Mouse (Mus musculus) hematopoietic stem cell, adult 5-6 weeks (primary cell): ENCODE results near the gene Cchcr1. TPM values are rescaled to one million over a fixed set of nuclear protein-coding genes. Genes with fewer than 3 reads are reported as not detected.
"Not testable (repeated sequence)": the region's sequence is repeated elsewhere in the genome, so short reads cannot be mapped to it uniquely, and the experiment has no call there.

Experiments used
- ATAC-seq, 2 experiments: fragments of 125-278 bp in 1 of 2; replicated peaks in 1 of 2; 2 replicates each; pipeline ENCODE4 v1.8.0; 2016 to 2017; ENCODE audit warnings: inconsistent platforms in 2 of 2, mild to moderate bottlenecking in 2 of 2, moderate number of reproducible peaks in 2 of 2, low read depth in 1 of 2, moderate TSS enrichment in 1 of 2; ENCODE audit not compliant: low FRiP score in 2 of 2, poor library complexity in 2 of 2, severe bottlenecking in 2 of 2, insufficient read depth in 1 of 2, low TSS enrichment in 1 of 2
- total RNA-seq: library from RNA; stranded (forward); fragments of 172-1452, 232-1000 nt; gene quantifications from 2 replicates; pipeline ENCODE4 v1.2.3, GENCODE M21; 2017

Cchcr1 gene
- total RNA-seq, 1 experiment from 2014 or later: 14.5 TPM

DNA sequence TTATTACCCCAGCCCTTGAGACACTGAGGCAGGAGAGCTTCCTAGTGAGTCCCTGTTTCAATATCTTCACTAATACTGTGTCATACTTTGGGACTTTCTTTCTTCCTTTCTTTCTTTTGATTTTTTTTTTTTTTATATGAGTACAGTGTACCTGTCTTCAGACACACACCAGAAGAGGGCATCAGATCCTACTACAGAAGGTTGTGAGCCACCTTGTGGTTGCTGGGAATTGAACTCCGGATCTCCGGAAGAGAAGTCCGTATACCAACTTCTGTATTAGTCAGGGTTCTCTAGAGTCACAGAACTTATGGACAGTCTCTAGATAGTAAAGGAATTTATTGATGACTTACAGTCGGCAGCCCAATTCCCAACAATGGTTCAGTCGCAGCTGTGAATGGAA, 8.6 kb upstream of the Cchcr1 start:
- not testable (repeated sequence) for ATAC-seq

- ATAC-seq: peak; percentile 66 to 73; a peak in 3 of 4 replicates
Measured at GRCm38 (mm10) chr17:35509284-35509683, 7.6 kb upstream of the Cchcr1 start.

DNA sequence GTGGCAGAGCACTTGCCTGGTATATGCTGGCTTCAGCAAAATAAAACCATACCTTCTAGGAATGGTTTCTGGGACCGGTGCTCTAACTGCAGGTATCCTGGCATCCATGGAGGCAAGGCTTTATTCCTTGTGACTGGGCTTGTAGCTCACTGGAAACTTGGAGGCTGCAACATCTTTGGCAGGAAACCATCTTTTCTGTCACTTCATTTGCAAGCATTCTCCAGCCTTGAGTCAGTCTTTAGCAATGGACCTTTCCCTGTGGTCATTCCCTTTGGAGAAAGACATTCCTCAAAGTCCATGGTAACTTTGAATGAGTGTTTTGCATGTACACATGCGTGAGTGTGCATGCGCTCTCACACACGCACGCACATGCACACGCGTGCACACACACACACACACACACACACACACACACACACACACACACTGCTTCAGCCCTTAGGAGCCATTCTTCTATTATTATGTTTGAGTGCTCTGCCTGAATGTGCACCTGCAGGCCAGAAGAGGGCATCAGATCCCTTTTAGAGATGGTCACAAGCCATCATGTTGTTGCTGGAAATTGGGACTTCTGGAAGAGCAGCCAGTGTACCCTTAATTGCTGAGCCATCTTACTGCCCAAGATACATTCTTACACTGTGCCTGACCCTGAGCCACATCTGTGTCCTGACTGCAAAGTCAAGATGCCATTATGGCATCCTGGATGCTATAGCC, 3.8 kb upstream of the Cchcr1 start:
- ATAC-seq: no peak

DNA sequence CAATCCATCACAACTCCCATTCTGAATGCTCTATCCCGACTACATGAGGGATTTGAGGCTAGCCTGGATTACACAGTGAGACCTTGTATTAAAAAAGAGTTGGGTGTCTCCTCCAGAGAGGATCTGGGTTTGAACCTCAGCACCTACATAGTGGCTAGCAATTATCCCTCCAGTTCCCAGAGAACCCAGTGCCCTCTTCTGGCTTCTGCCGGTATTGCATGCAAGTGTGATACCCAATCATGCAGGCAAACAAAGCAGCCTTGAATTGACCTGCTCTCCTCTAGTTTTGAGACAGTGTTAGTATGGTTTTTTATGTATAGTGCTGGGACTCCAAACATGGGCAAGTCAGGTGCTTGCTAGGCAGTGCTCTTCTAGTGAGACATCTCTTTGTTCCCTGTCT, 3.0 kb upstream of the Cchcr1 start:
- ATAC-seq: no peak

DNA sequence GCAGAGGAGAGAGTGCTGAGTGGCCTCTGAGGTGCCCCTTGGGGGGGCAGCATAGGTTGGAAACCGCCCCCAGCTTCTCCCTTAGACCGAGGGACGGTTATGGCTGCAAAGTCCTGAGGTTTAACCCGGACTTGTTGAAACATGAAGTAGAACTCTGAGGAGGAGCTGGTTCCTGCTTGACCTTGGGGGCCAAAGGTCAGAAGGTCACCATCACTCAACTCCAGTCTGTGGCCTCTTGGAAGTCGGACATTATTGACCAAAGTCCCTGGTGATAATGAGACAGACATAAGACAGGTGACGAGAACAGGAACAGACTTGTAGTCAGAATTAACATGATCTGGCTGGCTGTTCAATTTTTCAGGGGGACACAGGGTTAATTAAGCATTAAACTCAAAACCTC, 2.1 kb upstream of the Cchcr1 start:
- ATAC-seq: no peak

GRCm38 (mm10) chr17:35515911-35516640, 824 bp upstream of the Cchcr1 start:
- ATAC-seq: no peak; a peak in 1 of 4 replicates

GRCm38 (mm10) chr17:35517526-35517925, 626 bp downstream of the Cchcr1 start:
- ATAC-seq: no peak

DNA sequence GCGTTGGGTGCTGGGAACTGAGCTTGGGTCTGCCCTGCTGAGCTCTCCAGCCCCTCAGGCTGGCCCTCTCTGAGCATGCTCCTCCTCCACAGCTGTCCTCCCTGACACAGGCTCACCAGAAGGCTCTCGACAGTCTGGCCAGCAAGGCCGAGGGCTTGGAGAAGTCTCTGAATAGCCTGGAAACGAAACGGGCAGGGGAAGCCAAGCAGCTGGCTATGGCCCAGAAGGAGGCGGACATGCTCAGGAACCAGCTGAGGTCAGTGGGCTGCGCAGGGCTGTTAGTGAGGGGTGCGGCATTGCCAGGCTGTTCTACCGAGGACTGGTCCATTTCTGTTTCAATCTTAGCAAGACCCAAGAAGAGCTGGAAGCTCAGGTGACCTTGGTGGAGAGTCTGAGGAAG, 7.5 kb downstream of the Cchcr1 start:
- no peak for ATAC-seq

DNA sequence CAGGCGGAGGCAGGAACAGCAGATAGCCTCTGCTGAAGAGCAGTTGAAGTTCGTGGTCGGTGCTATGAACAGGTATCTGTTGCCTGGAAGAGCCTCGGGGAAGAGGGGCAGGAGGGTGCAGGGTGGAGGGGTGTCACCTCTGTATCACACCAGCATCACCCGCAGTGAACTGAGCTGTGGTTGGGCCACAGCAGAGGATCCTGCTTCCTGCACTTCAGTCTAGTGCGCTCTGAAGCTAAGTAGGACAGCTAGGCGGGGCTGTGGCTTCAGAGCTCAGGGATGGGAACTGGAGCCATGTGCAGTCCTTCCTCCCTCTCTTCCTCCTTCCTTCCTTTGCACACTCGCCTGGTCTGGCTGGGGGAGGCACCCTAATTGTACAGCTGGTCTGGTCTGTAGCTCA, 9.7 kb downstream of the Cchcr1 start:
- ATAC-seq: peak in 1 of 2 experiments; percentile 51; a peak in 1 of 4 replicates

DNA sequence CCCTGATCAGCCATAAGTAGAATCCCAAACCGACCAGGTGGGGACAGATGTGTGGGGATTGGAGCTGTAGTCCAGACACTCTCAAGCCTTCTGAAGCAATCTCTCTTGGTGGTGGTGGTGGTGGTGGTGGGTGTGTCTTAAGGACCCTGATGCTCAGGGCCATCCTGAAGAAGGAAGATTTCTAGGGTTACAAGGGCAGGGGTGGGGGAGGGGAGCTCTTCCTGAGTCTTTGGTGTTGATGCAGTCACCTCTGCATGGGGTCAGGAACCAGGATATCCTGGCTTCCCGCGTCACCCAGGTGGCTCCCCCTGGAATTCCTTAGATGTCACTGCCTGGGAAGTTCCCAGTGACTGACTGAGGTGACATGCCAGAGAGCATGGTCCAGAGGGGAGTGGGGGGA, 15.5 kb downstream of the Cchcr1 start:
- no peak for ATAC-seq

GRCm38 (mm10) chr17:35532901-35533300, 16.0 kb downstream of the Cchcr1 start, which contains the start of gene Psors1c2:
TSS of gene Psors1c2 (plus strand) at chr17:35533201.
- ATAC-seq: no peak

- ATAC-seq: peak; percentile 70 to 81; a peak in 2 of 4 replicates
Measured at GRCm38 (mm10) chr17:35534343-35534742, 17.4 kb downstream of the Cchcr1 start.

DNA sequence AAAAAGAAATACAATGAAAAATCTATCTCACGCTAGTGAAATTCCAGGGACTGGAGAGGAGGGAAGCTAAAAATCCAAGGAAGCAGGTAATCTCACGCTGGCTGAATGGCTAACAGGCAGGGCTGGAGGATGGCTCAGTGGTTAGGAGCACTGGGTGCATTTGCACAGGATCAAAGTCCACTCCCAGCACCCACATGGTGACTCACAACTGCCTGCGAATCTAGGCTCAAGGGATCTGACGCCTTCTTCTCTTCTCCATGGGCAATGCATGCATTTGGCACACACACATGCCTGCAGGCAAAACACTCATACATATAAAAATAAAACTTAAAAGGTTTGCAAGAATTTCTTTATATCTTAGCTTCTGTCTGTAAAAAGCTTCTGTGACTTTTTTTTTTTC, 20.5 kb downstream of the Cchcr1 start:
- ATAC-seq: no peak

GRCm38 (mm10) chr17:35538476-35538875, 21.6 kb downstream of the Cchcr1 start:
- ATAC-seq: no peak

DNA sequence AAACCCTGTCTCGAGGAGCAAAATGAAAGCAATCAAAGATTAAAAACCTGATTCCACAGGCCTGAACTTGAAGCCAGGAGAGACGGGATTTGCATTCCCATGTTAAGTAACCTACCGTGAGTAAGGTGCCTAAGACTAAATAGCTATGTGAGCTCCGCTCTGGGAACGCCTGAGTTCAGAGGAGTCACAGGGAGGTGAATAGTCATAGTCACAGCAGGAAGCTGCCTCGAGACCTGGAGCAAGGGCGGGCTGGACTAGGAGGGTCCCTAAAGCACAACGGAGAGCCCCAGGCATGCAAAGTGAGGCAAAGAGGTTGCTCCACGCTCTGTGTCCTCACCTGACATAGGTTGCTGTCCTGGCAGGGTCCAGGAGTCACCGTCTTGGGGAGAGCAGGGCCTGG, 22.6 kb downstream of the Cchcr1 start:
- no peak for ATAC-seq

DNA sequence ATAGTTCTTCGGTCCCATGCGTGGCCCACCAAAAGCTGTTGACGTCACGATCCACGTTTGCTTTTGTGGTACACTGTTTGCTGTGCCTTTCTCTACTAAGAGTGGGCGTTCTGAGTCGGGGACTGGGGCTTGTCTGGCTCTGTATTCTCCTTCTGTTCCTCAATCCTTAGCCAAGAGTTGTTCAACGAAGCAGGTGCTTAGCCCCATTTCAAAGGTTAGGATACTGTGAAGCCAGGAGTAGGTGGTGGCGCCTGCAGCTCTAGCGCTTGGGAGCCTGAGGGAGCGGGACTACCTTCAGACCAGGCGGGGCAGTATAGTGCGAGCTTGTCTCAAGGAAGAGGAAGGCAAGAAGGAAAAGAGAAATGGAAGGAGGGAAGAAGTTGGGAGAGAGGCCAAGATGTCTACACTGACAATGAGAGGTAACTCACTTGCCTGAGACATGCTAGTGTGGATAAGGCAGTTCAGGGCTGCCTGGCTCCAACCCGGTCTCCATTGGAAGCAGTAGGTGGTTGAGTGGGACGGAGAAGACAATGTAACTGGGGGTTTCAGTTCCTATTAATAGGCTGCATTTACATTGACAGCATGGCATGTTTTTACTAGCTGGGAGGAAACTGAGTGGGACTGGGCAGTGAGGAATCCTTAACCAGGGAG, 26.0 kb downstream of the Cchcr1 start:
- no peak for ATAC-seq

DNA sequence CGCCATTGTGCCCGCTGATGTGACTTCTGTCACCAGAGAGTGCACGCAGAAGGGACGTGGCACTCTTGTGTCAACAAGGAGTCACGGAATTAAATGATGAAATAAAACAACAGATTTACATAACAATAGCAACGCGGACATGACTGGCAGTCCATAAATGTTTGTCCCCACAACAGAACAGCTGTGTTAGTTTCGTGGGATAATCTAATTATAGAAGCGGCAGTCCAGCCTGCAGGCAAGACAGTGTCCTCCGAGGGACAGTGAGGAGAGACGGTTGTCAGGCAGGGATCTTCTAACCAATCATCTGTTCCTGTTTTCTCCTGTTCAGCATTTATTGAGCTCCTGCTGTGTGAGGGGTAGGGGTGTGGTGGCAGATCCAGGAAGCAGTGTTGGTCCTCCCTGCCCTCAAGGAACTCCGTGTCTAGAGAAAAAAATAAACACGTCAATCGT, 26.5 kb downstream of the Cchcr1 start:
- no peak for ATAC-seq

DNA sequence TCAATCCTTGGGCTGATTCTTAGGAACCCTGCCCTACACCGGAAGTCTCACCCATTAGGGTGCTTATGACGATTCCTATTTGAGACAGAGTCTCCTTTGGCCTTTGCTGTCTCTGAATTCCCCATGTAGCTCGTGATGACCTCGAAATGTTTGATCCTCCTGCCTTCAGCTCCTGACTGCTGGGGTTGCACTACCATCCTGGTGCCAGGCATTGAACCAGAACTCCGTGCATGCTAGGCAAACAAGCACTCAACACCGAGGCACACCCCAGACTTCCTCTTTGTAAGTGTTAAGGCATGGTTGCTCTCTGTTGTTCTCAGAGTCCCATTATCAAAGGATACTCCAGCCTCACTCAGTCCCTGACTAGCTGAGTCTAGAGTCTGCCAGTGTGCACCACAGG, 27.1 kb downstream of the Cchcr1 start:
- ATAC-seq: no peak
